Mouse (Mus musculus): ENCODE data around the gene Lhx4. TPM values are rescaled to one million over a fixed set of nuclear protein-coding genes. Genes with fewer than 3 reads are reported as not detected.

The Lhx4 gene
- total RNA-seq, 2 experiments from 2014 or later, result not detected

DNA sequence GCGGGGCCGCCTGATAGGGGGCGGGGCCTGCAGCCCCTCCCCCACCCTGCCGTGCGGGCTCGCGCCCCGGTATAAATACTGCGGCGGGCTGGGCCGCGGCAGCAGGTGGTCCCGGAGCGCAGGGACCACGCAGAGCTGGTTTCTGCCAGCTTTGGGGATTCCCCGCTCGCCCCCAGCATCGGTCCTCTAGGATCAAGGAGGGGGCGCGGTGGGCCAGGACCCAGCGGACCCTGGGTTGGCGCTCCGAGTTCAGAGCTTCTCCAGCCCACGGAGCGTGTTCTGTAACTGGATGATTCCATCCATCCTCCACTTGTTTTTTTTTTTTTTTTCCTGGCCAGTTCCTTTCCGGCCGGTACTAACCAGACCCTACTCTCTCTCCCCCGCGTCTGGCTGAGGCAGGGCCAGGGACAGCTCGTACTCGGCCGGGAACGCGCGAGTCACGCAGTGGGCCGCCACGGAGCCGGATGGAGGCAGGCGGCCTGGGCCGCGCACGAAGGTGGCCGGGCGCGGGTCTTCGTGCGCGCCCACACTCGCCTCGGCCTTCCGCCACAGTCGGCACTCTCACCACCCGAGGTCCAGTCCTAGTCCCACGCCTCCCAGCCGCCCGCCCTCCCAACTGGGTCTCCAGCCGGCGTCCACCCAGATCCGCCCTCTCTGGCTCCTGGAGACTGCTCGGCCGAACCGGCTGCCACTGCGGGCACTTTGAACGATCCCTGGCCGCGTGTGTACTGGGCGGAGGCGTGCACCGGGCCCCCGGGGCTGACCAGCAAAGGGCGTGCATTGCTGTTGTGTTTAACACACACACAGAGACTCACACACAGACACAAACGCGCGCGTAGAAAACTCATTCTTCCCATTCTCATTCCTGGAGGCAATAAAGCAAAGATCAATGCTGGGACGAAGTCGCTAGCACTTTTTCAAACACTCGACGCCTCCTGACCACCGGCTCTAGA, 8.8 kb downstream of the Lhx4 start:
- DNase-seq (ENCODE audit: low spot score in 2 of 2), result no peak

DNA sequence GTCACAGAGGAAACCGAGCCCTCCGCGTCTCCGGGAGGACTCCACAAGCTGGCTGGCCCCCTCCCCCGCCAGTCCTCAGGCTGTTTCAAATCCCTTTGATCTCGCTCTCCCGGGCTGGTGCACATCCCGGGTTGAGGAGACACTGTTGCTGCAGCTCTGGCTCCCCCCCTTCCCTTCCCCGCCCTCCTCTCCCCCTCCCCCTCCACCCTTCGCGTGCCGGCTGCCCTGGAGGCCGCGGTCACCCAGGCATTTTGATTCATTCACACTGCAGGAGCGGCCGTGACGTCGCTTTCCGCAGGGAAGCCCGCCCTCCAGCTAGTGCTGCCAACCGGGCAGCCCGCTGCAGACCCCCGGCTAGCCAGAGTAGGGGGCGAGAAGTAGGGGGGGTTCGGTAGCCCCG, 9.5 kb downstream of the Lhx4 start:
- no peak for DNase-seq (ENCODE audit: low spot score in 2 of 2)

DNA sequence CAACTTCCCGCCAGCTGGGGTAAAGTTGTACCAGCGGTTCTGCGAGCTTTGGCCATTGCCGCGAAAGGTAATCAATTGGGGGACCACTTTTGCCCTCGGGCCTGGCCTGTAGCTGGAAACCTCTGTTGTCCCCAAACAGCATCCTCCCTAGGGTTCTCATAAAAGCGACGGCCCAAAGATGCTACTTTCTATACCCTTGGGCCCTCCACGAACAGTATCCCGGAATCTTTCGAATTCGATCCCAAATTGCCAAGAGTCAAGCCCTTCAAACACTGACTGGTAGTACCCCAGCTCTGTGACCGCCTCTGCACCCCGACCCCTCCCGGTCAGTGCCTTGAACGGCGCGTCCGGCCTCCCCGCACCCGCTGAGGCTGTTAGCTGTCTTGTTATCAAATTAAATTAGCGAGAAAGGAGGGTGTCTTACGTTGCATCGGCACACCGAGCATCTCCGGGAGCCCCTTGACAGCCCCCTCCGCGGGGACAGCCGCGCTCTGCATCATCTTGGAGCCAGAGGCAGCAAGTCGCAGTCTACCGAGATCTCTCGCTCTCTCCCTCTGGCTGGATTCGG, 10.0 kb downstream of the Lhx4 start:
- DNase-seq (ENCODE audit: low spot score in 2 of 2), result no peak

DNA sequence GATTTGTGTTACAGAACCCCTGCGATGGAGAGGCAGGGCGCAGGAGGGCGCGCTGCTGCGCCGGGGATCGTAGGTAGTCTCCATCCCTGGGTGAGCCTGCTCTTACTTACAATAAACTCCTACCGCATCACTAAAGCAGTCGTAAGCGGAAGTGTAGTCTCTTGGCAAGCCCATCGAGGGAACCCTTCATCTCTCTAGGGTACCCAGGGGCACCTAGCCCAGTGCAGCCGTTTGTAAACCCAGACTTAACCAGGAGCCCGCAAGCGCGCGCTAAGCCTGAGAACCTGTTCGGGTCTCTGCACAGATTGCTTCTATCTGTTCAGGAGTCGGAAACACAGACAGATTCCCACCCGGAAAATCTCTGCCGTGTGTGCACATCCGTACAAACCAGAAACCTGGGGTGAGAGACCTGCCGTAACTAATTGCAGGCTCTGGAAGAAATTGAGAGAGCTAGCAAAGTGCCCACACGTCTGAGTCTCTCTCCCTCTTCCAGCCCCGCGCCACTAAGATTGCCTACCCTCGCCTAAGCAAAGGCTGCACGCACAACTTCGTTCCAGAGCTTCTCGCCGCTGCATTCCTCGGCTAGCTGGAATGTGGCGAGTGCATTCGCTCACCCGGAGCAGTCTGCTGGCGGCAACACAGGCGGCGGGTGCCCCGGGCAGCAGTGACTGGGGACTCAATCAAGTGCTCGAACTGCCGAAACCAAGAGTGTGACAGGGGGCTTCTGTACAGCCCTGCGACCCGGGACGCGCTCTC, 10.7 kb downstream of the Lhx4 start:
- DNase-seq (ENCODE audit: low spot score in 2 of 2), result no peak

DNA sequence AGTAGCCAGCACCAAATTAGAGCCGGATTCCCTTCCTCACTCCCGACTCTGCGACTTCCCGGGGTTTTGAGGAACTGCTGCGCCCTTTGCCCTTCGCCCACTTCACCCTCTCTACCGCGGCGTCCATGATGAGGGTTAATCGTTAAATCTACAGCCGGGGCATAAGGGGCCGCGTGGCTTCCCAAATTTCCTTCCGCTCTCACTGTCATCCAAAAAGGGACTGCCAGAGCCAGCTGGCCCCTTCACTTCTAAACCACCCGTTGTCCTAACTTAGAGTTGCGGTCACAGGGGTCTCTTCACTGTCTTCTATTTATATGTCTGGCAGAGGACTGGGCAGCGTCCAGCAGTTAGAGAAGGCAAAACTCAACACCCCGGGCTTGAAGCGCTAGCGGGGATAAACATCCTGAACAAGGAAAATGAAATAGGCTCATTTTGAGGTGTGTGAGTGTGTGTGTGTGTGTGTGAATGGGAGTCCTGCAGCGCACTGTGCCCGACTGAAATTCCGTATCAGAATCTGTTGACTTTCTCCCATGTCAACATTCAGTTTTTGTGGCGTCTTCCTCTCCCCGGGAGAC, 13.6 kb downstream of the Lhx4 start:
- DNase-seq (ENCODE audit: low spot score in 2 of 2), result no peak

DNA sequence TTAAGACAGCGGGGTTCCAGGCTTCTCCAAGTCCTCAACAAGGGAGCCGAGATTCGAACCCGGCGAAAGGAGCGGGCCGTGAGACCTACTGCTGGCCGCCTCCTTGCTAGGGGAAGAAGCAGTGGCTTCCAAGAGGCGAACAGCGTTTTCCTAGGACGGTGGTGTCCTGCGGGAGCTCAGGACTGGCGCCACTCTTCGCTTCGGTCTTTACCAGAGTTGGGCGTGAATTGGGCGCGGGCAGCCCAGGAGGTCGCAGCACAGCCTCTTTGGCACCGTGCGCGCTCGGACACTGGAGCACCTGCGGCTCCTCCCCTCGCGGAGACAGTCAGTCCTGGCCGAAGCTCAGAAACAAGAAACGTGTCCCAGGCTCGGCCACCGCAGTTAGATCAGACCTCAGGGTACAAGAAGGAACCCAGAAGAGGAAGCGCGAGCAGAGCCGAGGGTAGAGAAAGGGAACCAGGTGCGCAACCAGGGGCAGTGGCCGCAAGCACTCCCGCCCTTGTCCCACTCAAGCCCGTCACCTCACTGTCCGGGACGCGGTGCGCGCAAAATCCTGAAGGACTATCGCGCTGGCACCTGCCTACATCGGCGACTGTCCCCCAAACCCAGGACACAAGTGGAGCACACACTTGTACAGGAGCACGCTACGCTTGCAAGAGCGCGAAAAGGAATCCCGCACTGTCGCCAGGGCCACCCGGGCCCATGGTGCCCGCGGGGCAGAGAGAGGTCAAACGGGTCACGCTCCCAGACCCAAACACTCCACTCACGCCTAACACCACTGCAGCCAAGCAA, 14.3 kb downstream of the Lhx4 start:
- DNase-seq (ENCODE audit: low spot score in 2 of 2), result no peak

DNA sequence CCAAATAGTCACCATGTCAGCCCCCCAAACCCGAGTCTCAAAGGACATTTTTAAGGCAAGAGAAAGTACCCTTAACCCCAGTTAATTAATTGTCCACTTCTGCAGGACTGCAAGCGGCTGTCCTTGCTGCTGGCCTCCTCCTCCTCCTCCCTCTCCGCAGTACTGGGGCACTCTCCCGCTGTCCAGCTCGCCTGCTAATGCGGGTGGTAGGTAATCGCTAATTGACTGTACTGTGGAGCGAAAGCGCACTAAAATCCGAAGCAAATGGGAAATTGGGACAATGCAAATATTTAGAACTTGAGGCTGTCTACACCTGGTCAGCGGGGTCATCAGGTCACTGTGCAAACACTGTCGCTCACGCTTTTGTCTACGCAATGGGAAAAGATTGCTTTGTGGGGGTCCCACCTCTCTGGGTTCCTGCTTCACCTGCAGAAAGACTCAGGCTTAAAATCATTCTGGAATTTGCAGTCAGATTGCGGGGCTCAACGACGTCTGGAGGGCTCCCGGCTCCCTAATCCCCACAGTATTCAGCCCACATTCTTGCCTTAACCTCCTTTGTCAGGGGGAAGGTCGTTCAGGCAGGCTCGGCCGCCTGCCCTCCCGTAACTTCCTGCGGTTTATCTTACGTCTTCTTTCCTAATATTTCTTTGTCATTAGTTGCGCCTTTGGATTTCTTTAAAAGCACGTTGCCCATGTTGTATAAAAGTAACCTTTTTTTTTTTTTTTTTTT, 15.2 kb downstream of the Lhx4 start:
- no peak for DNase-seq (ENCODE audit: low spot score in 2 of 2)

DNA sequence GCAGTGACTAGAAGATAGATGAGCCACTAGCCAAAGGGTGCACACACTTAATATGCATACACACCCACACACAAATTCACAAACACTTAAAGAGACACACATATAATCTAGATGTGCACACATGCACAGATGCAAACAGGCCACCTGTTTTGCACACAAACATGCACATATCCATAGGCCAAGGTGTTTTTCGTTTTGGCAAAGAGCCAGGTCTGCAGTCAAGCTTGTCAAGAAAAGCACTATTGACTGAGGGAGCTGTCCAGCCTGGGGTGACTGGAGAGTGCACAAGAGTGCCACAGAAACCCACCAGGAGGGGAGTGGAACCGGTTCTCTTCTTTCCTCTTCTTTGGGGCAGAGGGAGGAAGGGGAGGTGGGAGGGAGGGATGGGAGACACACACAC, 20.3 kb downstream of the Lhx4 start:
- no peak for DNase-seq (ENCODE audit: low spot score in 2 of 2)

DNA sequence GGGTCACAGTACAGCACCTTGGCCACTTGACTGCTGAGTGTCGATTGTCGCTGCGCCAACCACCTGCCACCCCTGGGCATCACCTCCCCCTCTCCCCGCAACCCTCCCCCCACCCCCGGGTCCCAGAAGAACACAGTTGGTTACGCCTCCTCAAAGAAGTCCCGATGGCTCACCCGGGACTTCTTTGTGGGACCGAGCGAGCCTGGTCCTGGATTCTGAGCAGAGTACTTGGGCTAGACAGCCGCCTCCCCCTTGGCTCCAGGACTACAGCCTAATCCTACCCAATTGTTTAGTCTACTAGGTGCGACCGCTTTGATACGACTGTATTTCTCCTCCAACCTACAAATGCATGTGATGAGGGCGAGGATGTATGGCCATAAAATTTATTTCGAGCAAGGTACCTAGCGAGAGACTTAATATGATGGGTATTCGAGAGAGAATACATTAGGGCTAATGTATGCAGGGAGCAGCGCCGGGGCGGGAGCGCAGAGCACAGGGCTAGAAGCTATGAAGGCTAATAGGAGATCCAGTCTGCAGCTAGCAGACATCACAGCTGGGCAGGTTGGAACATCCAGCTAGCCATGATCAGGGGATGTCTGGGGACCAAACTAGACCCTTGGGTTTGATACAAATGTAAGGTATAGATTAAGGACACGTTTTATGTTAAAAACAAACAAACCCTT, 22.2 kb downstream of the Lhx4 start:
- DNase-seq (ENCODE audit: low spot score in 2 of 2), result no peak

DNA sequence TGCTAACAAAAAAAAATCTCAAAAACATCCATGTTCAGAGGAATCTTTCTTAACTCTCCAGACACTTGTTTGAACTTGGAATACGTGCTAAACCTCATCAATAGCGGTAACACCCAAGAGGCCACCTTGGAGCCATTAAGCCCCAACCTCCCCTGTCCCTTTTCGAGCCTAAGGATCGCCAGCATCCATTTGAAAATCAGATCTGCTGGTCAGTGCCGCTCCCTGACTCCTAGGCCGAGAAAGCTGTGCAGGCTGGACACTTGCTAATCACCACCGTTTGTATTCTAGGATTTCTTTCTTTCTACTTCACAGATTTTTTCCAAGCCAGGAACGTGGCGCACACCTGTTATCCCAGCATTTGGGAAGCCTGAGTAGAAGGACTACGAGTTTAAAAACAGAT, 23.7 kb downstream of the Lhx4 start:
- no peak for DNase-seq (ENCODE audit: low spot score in 2 of 2)

DNA sequence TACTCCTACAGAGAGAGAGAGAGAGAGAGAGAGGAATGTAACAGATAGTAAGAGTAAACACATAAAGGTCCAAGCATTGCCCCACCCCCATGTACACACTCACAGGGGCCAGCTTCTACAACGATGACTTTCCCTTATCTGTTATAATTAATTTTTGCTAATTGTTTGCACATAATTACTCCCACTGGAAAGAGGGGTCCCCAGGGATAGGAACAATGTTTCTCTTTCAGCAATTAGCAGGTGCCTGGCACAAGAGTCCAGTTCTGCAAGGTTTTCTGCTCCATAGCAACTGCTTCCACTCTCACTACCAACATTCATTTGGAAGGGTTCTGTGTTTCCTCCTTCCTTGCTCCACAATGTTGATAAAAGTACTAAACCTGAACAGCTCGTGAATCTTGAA, 25.6 kb downstream of the Lhx4 start:
- no peak for DNase-seq (ENCODE audit: low spot score in 2 of 2)

DNA sequence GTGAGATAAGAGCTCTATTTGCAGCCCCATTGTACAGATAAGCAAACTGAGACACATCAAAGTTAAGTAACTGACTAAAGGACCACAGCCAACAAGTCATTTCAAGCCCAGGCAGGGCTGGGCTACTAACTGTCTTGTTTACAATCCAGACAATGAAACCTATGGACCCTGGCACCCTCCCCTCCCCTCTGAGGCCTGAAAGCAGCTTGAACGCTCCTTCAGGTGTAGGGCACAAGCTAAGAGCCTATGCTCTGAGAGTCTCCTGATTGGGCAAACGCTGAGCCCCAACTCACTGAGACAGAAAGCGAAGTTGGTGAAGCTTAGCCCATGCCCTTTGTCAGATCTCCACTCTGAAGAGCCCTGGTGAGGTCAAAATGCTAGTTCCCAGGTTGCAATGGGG, 27.2 kb downstream of the Lhx4 start:
- DNase-seq (ENCODE audit: low spot score in 2 of 2), result no peak

DNA sequence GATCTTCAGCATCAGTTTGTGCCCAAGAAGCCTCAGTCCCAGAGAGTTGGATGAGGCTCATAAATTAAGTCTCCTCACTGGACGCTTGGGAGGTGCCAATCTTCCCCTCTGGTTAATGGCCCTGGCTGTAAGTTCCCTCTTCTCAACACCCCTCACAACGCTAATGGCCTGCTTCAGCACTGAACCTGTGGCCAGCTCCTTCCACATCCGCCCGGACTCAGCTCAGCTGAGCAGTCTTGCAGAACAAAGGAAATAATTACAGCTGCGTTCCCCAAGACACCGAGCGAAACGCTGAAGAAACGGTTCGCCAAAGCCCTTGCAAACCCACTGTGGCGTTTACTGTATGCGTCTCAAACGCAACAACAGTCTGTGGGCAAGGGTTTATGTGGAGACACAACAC, 29.3 kb downstream of the Lhx4 start:
- DNase-seq (ENCODE audit: low spot score in 2 of 2), result no peak

DNA sequence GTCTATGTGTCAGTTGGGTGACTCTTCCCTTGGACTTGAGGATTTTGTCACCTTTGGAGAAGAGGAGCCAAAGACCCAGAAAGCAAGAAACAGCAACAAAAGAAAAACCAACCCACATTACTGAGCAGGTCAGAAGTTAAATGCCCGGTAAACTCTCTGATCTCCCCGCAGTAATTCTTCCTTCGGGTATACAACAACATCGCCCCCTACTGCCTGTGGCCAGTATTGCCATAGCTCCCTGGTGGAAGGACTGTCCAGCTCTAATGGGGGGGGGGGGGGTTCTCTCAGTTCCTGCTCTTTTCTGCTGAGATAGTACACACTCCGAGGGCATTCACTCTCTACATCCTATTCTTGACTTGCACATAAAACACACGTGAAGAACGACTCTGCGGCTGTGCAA, 30.0 kb downstream of the Lhx4 start:
- no peak for DNase-seq (ENCODE audit: low spot score in 2 of 2)

DNA sequence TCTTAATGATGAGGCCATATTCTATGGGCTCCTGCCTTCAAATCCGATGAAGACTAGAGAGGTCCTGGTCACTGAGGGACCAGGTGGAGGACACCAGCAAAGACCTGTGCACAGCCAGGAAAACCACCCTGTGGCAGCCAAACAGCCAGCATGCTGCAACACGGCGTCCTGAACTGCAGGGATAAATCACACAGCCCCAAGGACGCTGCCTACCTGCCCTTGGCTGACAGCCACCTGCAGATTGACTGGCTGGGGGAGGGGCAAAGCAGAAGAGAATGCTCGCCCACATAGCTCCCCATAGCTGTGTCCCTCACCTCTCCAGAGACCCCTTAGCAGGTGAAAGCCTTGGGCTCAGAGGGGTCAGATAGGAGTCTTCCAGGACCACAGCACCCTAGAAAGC, 31.5 kb downstream of the Lhx4 start:
- DNase-seq (ENCODE audit: low spot score in 2 of 2), result no peak

DNA sequence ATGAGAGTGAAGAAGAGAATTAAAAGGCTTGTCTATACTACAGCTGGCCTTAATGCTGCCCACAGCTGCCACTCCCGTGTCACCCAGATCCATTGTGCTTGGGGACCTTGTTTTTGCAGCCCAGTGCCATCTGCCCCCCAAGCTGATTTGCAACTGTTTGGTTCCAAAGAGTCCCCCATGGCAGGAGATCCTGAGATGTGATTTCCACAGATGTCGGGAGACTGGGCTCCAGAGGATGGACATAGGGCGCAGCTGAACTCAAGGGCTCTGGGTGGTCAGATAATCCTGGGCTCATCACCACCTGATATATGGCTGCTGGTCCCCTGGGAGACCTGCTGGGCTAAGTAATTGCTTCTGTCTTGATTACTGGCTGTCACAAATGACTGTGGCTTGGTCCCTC, 32.6 kb downstream of the Lhx4 start:
- no peak for DNase-seq (ENCODE audit: low spot score in 2 of 2)

DNA sequence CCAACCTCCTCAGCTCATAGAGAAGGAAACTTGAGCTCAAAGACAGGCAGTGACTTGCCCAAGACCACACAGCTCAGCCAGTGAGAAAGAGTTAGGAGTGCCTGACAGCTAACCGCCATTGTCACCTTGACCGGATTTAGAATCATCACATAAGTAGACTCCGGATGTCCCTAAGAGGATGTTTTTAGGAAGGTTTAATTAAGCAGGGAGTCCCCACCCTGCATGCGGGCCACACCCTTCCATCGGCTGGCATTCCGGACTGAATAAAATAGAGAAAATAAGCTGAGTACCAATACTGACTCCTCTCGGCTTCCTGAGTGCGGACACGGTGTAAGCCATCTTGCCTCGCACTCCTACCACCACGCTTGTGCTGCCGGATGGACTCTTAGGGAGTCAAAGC, 34.2 kb downstream of the Lhx4 start:
- no peak for DNase-seq (ENCODE audit: low spot score in 2 of 2)

DNA sequence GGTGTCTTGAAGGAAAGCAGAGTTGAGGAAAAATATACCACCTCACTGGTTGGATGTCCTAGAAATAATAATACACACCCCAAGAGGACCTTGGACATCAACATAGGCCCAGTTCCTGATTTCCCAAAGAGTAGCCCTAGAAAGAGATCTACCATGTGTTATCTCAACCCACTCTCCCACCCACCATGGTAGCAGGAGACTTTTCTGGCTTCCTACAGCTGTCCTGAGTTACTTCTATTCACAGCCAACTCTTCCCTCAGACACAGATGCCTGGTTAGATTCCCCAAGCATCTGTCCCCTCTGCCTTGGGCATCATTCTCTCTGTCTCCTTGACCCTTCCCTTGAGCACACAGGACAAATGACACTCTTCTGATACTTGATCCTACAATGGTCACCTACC, 36.1 kb downstream of the Lhx4 start:
- DNase-seq (ENCODE audit: low spot score in 2 of 2), result no peak

DNA sequence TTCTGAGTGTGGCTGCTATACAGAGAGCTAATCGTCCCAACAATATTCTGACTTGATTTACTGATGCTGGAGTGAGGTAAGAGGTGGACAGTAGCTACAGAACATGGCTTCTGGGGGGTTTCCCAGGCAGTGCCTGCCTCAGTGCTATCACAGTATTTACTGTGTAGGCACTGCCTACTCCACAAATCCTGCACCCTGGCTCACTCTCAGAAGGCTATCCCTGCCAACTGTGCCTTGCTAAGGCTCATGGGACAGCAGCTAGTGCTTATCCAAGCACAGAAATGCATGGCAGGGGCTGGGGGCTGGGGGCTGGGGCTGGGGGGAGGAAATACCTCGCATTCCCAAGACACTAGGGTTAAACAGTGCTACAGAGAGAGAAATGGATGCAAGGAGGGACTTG, 38.2 kb downstream of the Lhx4 start:
- DNase-seq (ENCODE audit: low spot score in 2 of 2), result peak in 1 of 2 experiments; percentile 65

DNA sequence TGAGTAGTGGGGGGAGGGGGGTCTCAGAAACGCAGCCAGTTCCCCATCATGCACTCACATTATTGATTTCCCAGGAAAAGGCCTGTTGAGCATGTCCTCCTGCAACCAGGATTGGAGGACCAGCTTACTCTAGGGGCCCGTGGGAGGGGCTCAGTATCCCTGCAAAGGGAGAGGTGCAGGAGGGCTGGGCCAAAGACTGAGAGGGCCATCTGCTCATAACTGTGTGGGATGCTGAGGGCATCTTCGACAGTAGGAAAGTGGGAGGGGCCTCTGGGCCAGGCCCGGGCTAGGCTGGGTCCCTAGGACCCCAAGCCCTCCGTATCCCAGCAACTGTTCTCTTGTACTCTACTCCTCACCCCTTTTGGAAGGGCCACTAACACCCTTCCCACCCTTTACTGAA, 47.3 kb downstream of the Lhx4 start:
- DNase-seq (ENCODE audit: low spot score in 2 of 2), result no peak
